Mouse (Mus musculus) limb, embryonic 12.5 days (tissue): ENCODE data around the gene Ppp1r26. TPM values are rescaled to one million over a fixed set of nuclear protein-coding genes. Genes with fewer than 3 reads are reported as not detected.
"Not testable (repeated sequence)": the region's sequence is repeated elsewhere in the genome, so short reads cannot be mapped to it uniquely, and the experiment has no call there.

Experiments used
- ATAC-seq: fragments of 200-750 bp; cut with Nextera tagmentation; 2 replicates; pipeline ENCODE4 v1.8.0; 2017; ENCODE audit warnings: low read depth, moderate TSS enrichment; ENCODE audit not compliant: insufficient number of reproducible peaks, insufficient read depth, low FRiP score, low TSS enrichment
- H3K27ac ChIP-seq: fragments of 300-500 bp; sonication (generic); 2 replicates; pipeline ENCODE4 v1.5.1; 2016; ENCODE audit warnings: mild to moderate bottlenecking, moderate library complexity
- H3K27me3 ChIP-seq: fragments of 300-500 bp; sonication (generic); 2 replicates; pipeline ENCODE4 v1.6.1; 2016; ENCODE audit warnings: mild to moderate bottlenecking, moderate library complexity
- H3K36me3 ChIP-seq: fragments of 300-500 bp; sonication (generic); 2 replicates; pipeline ENCODE4 v1.6.1; 2016; ENCODE audit warnings: mild to moderate bottlenecking, moderate library complexity
- H3K4me1 ChIP-seq: fragments of 300-500 bp; sonication (generic); replicated peaks from 2 replicates; pipeline ENCODE4 v1.6.1; 2016
- H3K4me2 ChIP-seq: fragments of 300-500 bp; sonication (generic); 2 replicates; pipeline ENCODE4 v1.6.1; 2016; ENCODE audit warnings: mild to moderate bottlenecking, moderate library complexity
- H3K4me3 ChIP-seq: fragments of 300-500 bp; sonication (generic); replicated peaks from 2 replicates; pipeline ENCODE4 v1.5.1; 2016; ENCODE audit warnings: mild to moderate bottlenecking
- H3K9ac ChIP-seq: fragments of 300-500 bp; sonication (generic); replicated peaks from 2 replicates; pipeline ENCODE4 v1.6.1; 2016; ENCODE audit warnings: mild to moderate bottlenecking, moderate library complexity
- H3K9me3 ChIP-seq: fragments of 300-500 bp; sonication (generic); 2 replicates; pipeline ENCODE4 v1.6.1; 2016; ENCODE audit warnings: mild to moderate bottlenecking, moderate library complexity
- WGBS: fragments of 180-500 bp; shearing (Covaris S2); methylation state at CpG from one replicate; pipeline ENCODE4 v1.1.7; 2016; 5-methylcytosine and 5-hydroxymethylcytosine counted together
- polyA plus RNA-seq: library from polyadenylated mRNA; unstranded; fragments of >200 nt; fragmentation: Nextera tagmentation; extraction: Ambion mirVana; gene quantifications from 2 replicates; pipeline ENCODE4 v1.2.1, GENCODE M21; 2016

The Ppp1r26 gene
- polyA plus RNA-seq, 1 experiment from 2014 or later, result 8.6 TPM

GRCm38 (mm10) chr2:28470591-28470990, 24.0 kb downstream of the Ppp1r26 start:
- Histone ChIP-seq H3K9ac (no peak overlapping the region), H3K27ac (no peak overlapping the region), H3K4me1 (peaks cover 15% of the 10 kb centered on the region), H3K9me3 (0 out of 2 replicates have a peak, but pooled peaks cover 11% of the 10 kb centered on the region), H3K36me3 (peaks cover 45% of the 10 kb centered on the region), H3K4me3 (no peak overlapping the region), H3K27me3 (peaks cover 4% of the 10 kb centered on the region; the same call in 1 of the 2 replicates), H3K4me2 (no peak overlapping the region)
- no peak for ATAC-seq
- WGBS, result 94% methylated on average over 2 of the region's 2 CpGs

GRCm38 (mm10) chr2:28472011-28472410, 25.4 kb downstream of the Ppp1r26 start:
- Histone ChIP-seq H3K36me3 (peaks cover 45% of the 10 kb centered on the region), H3K9me3 (0 out of 2 replicates have a peak, but pooled peaks cover 11% of the 10 kb centered on the region)
- H3K4me1 ChIP-seq, H3K9ac ChIP-seq, H3K27me3 ChIP-seq, H3K27ac ChIP-seq, H3K4me3 ChIP-seq, ATAC-seq, H3K4me2 ChIP-seq: not testable (repeated sequence)
- 93% methylated on average over 8 of the region's 8 CpGs for WGBS

DNA sequence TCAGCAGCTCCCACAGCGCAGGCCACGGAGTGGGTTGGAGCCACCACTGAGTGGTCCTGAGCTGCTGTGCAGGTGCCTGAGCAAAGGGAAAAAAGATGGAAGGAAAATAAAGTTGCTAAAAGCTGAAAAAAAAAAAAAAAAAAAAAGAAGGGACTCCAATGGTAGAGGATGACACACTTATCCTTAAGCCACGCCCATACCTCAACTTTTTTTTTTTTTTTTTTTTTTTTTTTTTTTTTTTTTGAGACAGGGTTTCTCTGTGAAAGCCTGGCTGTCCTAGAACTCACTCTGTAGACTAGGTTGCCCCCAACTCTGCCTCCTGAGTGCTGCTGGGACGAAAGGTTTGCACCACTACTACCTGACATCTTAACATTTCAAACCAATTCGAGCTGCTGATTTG, 31.4 kb downstream of the Ppp1r26 start:
- not testable (repeated sequence) for H3K4me1 ChIP-seq, H3K27me3 ChIP-seq, H3K27ac ChIP-seq, ATAC-seq, H3K36me3 ChIP-seq, H3K9ac ChIP-seq, H3K4me3 ChIP-seq, H3K4me2 ChIP-seq, H3K9me3 ChIP-seq
- 97% methylated on average over 4 of the region's 5 CpGs for WGBS

GRCm38 (mm10) chr2:28479208-28480204, 32.9 kb downstream of the Ppp1r26 start:
- Histone ChIP-seq H3K9me3 (no peaks in the 10 kb centered on the region), H3K27ac (peak overlapping the region; percentile 51), H3K4me3 (no peak overlapping the region), H3K36me3 (no peaks in the 10 kb centered on the region), H3K4me2 (no peak overlapping the region), H3K4me1 (0 out of 2 replicates have a peak, but pooled peaks cover 3% of the 10 kb centered on the region), H3K9ac (no peak overlapping the region), H3K27me3 (no peaks in the 10 kb centered on the region)
- 76% methylated on average over 20 of the region's 20 CpGs for WGBS
- no peak for ATAC-seq

GRCm38 (mm10) chr2:28483861-28484260, 37.3 kb downstream of the Ppp1r26 start:
- no peaks in the 10 kb centered on the region for H3K9me3 ChIP-seq
- ATAC-seq, result no peak
- 0 out of 2 replicates have a peak, but pooled peaks cover 3% of the 10 kb centered on the region for H3K4me1 ChIP-seq
- H3K4me3 ChIP-seq, result no peak overlapping the region
- no peak overlapping the region for H3K27ac ChIP-seq
- no peaks in the 10 kb centered on the region for H3K36me3 ChIP-seq
- H3K9ac ChIP-seq, result no peak overlapping the region
- 70% methylated on average over 2 of the region's 2 CpGs for WGBS
- no peaks in the 10 kb centered on the region for H3K27me3 ChIP-seq
- H3K4me2 ChIP-seq, result no peak overlapping the region

- 85% methylated on average over 2 of the region's 2 CpGs for WGBS
- ATAC-seq, result no peak
- no peak overlapping the region for H3K9ac ChIP-seq
- no peaks in the 10 kb centered on the region for H3K4me1 ChIP-seq
- no peak overlapping the region for H3K27ac ChIP-seq
- no peak overlapping the region for H3K4me2 ChIP-seq
- H3K36me3 ChIP-seq, result no peaks in the 10 kb centered on the region
- no peaks in the 10 kb centered on the region for H3K27me3 ChIP-seq
- H3K4me3 ChIP-seq, result no peak overlapping the region
- no peaks in the 10 kb centered on the region for H3K9me3 ChIP-seq
These were observed 47.9 kb downstream of the Ppp1r26 start for GRCm38 (mm10) chr2:28494521-28494920.

GRCm38 (mm10) chr2:28495207-28495756, 48.7 kb downstream of the Ppp1r26 start:
- no peaks in the 10 kb centered on the region for H3K36me3 ChIP-seq
- no peak overlapping the region for H3K4me2 ChIP-seq
- H3K4me1 ChIP-seq, result no peaks in the 10 kb centered on the region
- no peak overlapping the region for H3K4me3 ChIP-seq
- ATAC-seq, result no peak
- no peaks in the 10 kb centered on the region for H3K27me3 ChIP-seq
- H3K9me3 ChIP-seq, result no peaks in the 10 kb centered on the region
- WGBS, result 87% methylated on average over 14 of the region's 14 CpGs
- no peak overlapping the region for H3K27ac ChIP-seq
- H3K9ac ChIP-seq, result no peak overlapping the region

DNA sequence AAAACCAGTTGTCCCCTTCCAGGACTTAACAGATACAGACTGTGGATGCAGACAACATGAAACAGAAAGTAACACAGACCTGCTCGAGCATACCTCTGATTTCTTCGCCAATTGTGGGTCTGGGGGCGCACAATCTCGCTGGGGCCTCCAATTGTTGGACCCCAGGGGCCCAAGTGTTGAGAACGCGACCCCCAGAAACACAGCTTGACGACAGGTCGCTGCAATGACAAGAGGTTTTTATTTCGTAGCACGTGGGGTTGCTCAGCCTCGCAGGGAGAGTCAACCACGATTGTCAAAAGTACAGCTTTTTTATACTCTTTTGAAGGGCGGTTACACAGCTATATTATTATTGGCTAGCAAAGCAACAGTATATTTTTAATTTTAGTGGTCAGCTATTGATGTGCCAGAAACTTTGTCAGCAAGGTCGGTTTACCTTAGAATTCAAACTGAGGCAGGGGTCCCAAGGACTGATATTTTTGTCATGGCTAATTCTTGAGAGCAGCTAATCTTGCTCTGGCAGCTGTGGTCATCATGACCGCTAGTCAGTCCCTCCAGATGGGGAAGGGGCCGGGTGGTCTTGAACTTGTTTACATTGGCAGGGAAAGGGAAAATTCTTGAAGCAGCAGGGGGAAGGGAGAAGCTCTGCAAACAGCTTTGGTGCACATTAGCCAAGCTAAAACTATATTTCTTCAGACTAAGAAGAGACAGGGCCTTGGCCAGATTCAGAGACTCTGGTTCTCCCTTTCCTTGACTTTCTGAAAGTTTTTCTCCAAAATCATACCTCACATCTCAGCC, 49.4 kb downstream of the Ppp1r26 start:
- no peak for ATAC-seq
- no peaks in the 10 kb centered on the region for H3K4me1 ChIP-seq
- H3K36me3 ChIP-seq, result no peaks in the 10 kb centered on the region
- WGBS, result 85% methylated on average over 16 of the region's 16 CpGs
- H3K27ac ChIP-seq, result no peak overlapping the region
- H3K9me3 ChIP-seq, result no peaks in the 10 kb centered on the region
- no peak overlapping the region for H3K4me3 ChIP-seq
- no peak overlapping the region for H3K4me2 ChIP-seq
- H3K9ac ChIP-seq, result no peak overlapping the region
- no peaks in the 10 kb centered on the region for H3K27me3 ChIP-seq

DNA sequence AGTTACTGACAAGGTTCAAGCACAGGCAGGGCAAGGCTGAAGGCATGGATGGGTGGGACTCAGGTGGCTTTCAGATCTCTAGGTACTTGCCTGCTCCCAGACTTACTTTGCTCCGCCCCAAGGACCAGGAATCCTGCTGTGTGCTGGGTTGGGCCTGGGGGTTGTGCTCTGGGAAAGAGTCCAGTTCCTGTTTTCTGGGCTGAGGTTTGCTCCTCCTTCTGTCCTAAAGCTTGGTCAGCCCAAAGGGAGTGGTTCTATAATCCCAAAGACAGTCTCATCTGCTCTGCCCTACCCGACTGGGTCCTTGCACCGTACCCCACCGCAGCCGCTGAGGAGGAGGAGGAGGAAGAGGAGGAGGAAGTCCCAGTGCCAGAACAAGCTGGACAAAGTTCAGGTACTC, 50.1 kb downstream of the Ppp1r26 start, which contains the start of gene Gbgt1:
Gene Gbgt1, plus strand, starts transcription at position 221 of the 400 bp plus-strand sequence.
- Histone ChIP-seq H3K27me3 (0 out of 2 replicates have a peak, but pooled peaks cover 4% of the 10 kb centered on the region), H3K27ac (no peak within 1 kb of the TSS), H3K4me3 (no peak within 1 kb of the TSS), H3K4me2 (no peak within 1 kb of the TSS), H3K4me1 (no peaks in the 10 kb centered on the region), H3K36me3 (no peaks in the 10 kb centered on the region), H3K9ac (0 out of 2 replicates have a peak within 1 kb of the TSS, but pooled peaks have one; percentile 1), H3K9me3 (no peaks in the 10 kb centered on the region)
- WGBS, result 86% methylated on average over 5 of the region's 5 CpGs
- ATAC-seq, result no peak

DNA sequence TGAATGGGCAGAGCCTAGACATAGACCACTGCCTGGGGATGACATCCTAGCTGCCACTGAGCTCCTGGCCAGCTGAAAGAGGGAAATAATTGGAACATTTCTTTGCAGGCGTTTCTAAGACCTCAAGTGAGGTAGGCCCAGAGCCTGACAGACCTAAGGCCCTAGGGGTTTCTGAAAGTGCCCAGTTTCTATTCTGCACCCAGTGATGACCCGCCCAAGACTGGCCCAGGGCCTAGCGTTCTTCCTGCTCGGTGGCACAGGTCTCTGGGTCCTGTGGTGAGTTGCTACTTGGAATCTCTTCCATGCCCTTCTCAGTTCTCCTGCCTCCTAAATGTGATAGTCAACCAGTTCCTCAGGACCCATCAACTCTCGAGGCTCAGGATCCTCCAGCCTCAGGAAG, 51.0 kb downstream of the Ppp1r26 start:
- Histone ChIP-seq H3K27ac (no peak overlapping the region), H3K4me3 (no peak overlapping the region), H3K9me3 (no peaks in the 10 kb centered on the region), H3K36me3 (no peaks in the 10 kb centered on the region), H3K4me1 (no peaks in the 10 kb centered on the region), H3K27me3 (0 out of 2 replicates have a peak, but pooled peaks cover 4% of the 10 kb centered on the region), H3K4me2 (no peak overlapping the region), H3K9ac (no peak overlapping the region)
- ATAC-seq, result no peak
- WGBS, result 78% methylated on average over 5 of the region's 5 CpGs

- Histone ChIP-seq H3K27me3 (0 out of 2 replicates have a peak, but pooled peaks cover 4% of the 10 kb centered on the region), H3K9ac (no peak overlapping the region), H3K4me2 (no peak overlapping the region), H3K4me3 (no peak overlapping the region), H3K9me3 (no peaks in the 10 kb centered on the region), H3K36me3 (no peaks in the 10 kb centered on the region), H3K27ac (no peak overlapping the region), H3K4me1 (no peaks in the 10 kb centered on the region)
- 91% methylated on average over 4 of the region's 4 CpGs for WGBS
- no peak for ATAC-seq
These were observed 51.8 kb downstream of the Ppp1r26 start for GRCm38 (mm10) chr2:28498431-28498830.
